Mouse (Mus musculus) E14TG2a.4 (cell line): Measurements from ENCODE around the gene Atp10a.
A peak's percentile ranks its signal among the peaks of the same experiment; 100 is the strongest.

Source experiments
- H3K27me3 ChIP-seq: 2 replicates; pipeline ENCODE4 v1.6.1; 2014; ENCODE audit warnings: low read length, control low read depth; ENCODE audit not compliant: insufficient read depth
- H3K36me3 ChIP-seq: 2 replicates; pipeline ENCODE4 v1.6.1; 2014; ENCODE audit warnings: low read length, control low read depth; ENCODE audit not compliant: insufficient read depth
- H3K4me1 ChIP-seq: replicated peaks from 2 replicates; pipeline ENCODE4 v1.6.1; 2014; ENCODE audit warnings: low read depth, low read length, control low read depth
- H3K4me3 ChIP-seq: replicated peaks from 2 replicates; pipeline ENCODE4 v1.5.1; 2014; ENCODE audit warnings: mild to moderate bottlenecking, low read length
- H3K9me3 ChIP-seq: 2 replicates; pipeline ENCODE4 v1.6.1; 2014; ENCODE audit warnings: low read length, control low read depth
- CTCF ChIP-seq: conservative IDR thresholded peaks from 2 replicates; pipeline ENCODE4 v1.5.1; 2014; ENCODE audit warnings: low read length
- NANOG ChIP-seq: IDR thresholded peaks from 2 replicates; pipeline ENCODE4 v1.6.1; 2014; ENCODE audit warnings: borderline replicate concordance, low read length, mixed read lengths
- POU5F1 ChIP-seq: IDR thresholded peaks from 2 replicates; pipeline ENCODE4 v1.6.1; 2014; ENCODE audit warnings: low read length, borderline replicate concordance

The Atp10a gene

GRCm38 (mm10) chr7:58754536-58754935, 98.6 kb downstream of the Atp10a start:
- no peaks in the 10 kb centered on the region for H3K4me1 ChIP-seq
- TF ChIP-seq POU5F1 (no peak), CTCF (no peak), NANOG (no peak)
- no peak overlapping the region for H3K4me3 ChIP-seq
- H3K36me3 ChIP-seq = no peaks in the 10 kb centered on the region
- H3K27me3 ChIP-seq = no peaks in the 10 kb centered on the region
- H3K9me3 ChIP-seq = peaks cover 10% of the 10 kb centered on the region

- Histone ChIP-seq H3K4me3 (no peak overlapping the region), H3K9me3 (peaks cover 5% of the 10 kb centered on the region), H3K4me1 (no peaks in the 10 kb centered on the region), H3K27me3 (no peaks in the 10 kb centered on the region), H3K36me3 (no peaks in the 10 kb centered on the region)
- no peak for TF ChIP-seq NANOG
- no peak for TF ChIP-seq CTCF
- no peak for TF ChIP-seq POU5F1
Measured at GRCm38 (mm10) chr7:58755083-58755482, 99.1 kb downstream of the Atp10a start.

- H3K4me3 ChIP-seq = no peak overlapping the region
- no peak for TF ChIP-seq POU5F1
- no peak for TF ChIP-seq CTCF
- TF ChIP-seq NANOG = no peak
- H3K4me1 ChIP-seq = no peaks in the 10 kb centered on the region
- H3K36me3 ChIP-seq = no peaks in the 10 kb centered on the region
- no peaks in the 10 kb centered on the region for H3K27me3 ChIP-seq
- H3K9me3 ChIP-seq = no peaks in the 10 kb centered on the region
Measured at GRCm38 (mm10) chr7:58755846-58756245, 99.9 kb downstream of the Atp10a start.

- TF ChIP-seq CTCF = no peak
- no peak for TF ChIP-seq NANOG
- TF ChIP-seq POU5F1 = no peak
- Histone ChIP-seq H3K9me3 (no peaks in the 10 kb centered on the region), H3K27me3 (no peaks in the 10 kb centered on the region), H3K4me1 (no peaks in the 10 kb centered on the region), H3K36me3 (no peaks in the 10 kb centered on the region), H3K4me3 (no peak overlapping the region)
Measured at GRCm38 (mm10) chr7:58757331-58757730, 101.4 kb downstream of the Atp10a start.

- Histone ChIP-seq H3K36me3 (no peaks in the 10 kb centered on the region), H3K27me3 (no peaks in the 10 kb centered on the region), H3K9me3 (no peaks in the 10 kb centered on the region), H3K4me1 (no peaks in the 10 kb centered on the region), H3K4me3 (no peak overlapping the region)
- TF ChIP-seq POU5F1 = no peak
- TF ChIP-seq CTCF = no peak
- no peak for TF ChIP-seq NANOG
Measured at GRCm38 (mm10) chr7:58758396-58758795, 102.4 kb downstream of the Atp10a start.

- Histone ChIP-seq H3K4me1 (no peaks in the 10 kb centered on the region), H3K4me3 (no peak overlapping the region), H3K36me3 (no peaks in the 10 kb centered on the region), H3K27me3 (no peaks in the 10 kb centered on the region), H3K9me3 (no peaks in the 10 kb centered on the region)
- TF ChIP-seq CTCF = no peak
- no peak for TF ChIP-seq POU5F1
- no peak for TF ChIP-seq NANOG
Measured at GRCm38 (mm10) chr7:58759265-58759664, 103.3 kb downstream of the Atp10a start.

GRCm38 (mm10) chr7:58767257-58767656, 111.3 kb downstream of the Atp10a start:
- Histone ChIP-seq H3K27me3 (no peaks in the 10 kb centered on the region), H3K36me3 (no peaks in the 10 kb centered on the region), H3K4me3 (no peak overlapping the region), H3K4me1 (no peaks in the 10 kb centered on the region), H3K9me3 (no peaks in the 10 kb centered on the region)
- no peak for TF ChIP-seq CTCF
- TF ChIP-seq POU5F1 = no peak
- no peak for TF ChIP-seq NANOG

GRCm38 (mm10) chr7:58768253-58768652, 112.3 kb downstream of the Atp10a start:
- no peaks in the 10 kb centered on the region for H3K36me3 ChIP-seq
- no peaks in the 10 kb centered on the region for H3K27me3 ChIP-seq
- H3K4me3 ChIP-seq = no peak overlapping the region
- no peaks in the 10 kb centered on the region for H3K4me1 ChIP-seq
- no peaks in the 10 kb centered on the region for H3K9me3 ChIP-seq
- TF ChIP-seq NANOG = no peak
- no peak for TF ChIP-seq CTCF
- no peak for TF ChIP-seq POU5F1

GRCm38 (mm10) chr7:58770254-58770653, 114.3 kb downstream of the Atp10a start:
- TF ChIP-seq CTCF (peak; percentile 74), POU5F1 (no peak)
- Histone ChIP-seq H3K36me3 (no peaks in the 10 kb centered on the region), H3K4me1 (no peaks in the 10 kb centered on the region), H3K9me3 (no peaks in the 10 kb centered on the region), H3K4me3 (no peak overlapping the region), H3K27me3 (no peaks in the 10 kb centered on the region)

- H3K4me1 ChIP-seq = no peaks in the 10 kb centered on the region
- no peak overlapping the region for H3K4me3 ChIP-seq
- H3K36me3 ChIP-seq = no peaks in the 10 kb centered on the region
- TF ChIP-seq CTCF (no peak), NANOG (no peak), POU5F1 (no peak)
- H3K27me3 ChIP-seq = no peaks in the 10 kb centered on the region
- H3K9me3 ChIP-seq = no peaks in the 10 kb centered on the region
Measured at GRCm38 (mm10) chr7:58772048-58772690, 116.2 kb downstream of the Atp10a start.
